Mouse (Mus musculus) heart, embryonic 13.5 days (tissue): Measurements from ENCODE around the gene Mslnl. TPM values are rescaled to one million over a fixed set of nuclear protein-coding genes. Genes with fewer than 3 reads are reported as not detected.
"Not testable (repeated sequence)": the region's sequence is repeated elsewhere in the genome, so short reads cannot be mapped to it uniquely, and the experiment has no call there.

Experiments used
- ATAC-seq: fragments of 200-750 bp; cut with Nextera tagmentation; 2 replicates; pipeline ENCODE4 v1.8.0; 2017; ENCODE audit warnings: moderate TSS enrichment; ENCODE audit not compliant: insufficient number of reproducible peaks, low FRiP score, low TSS enrichment; ENCODE audit errors: extremely low read depth
- H3K27ac ChIP-seq: fragments of 300-500 bp; sonication (generic); replicated peaks from 2 replicates; pipeline ENCODE4 v1.5.1; 2015; ENCODE audit warnings: moderate library complexity, mild to moderate bottlenecking, inconsistent platforms
- H3K27me3 ChIP-seq: fragments of 300-500 bp; sonication (generic); replicated peaks from 2 replicates; pipeline ENCODE4 v1.6.1; 2015; ENCODE audit warnings: mild to moderate bottlenecking, inconsistent platforms
- H3K36me3 ChIP-seq: fragments of 300-500 bp; sonication (generic); 2 replicates; pipeline ENCODE4 v1.6.1; 2015; ENCODE audit warnings: mild to moderate bottlenecking, inconsistent platforms
- H3K4me1 ChIP-seq: fragments of 300-500 bp; sonication (generic); 2 replicates; pipeline ENCODE4 v1.6.1; 2015; ENCODE audit warnings: inconsistent platforms
- H3K4me2 ChIP-seq: fragments of 300-500 bp; sonication (generic); 2 replicates; pipeline ENCODE4 v1.6.1; 2015; ENCODE audit warnings: inconsistent platforms, mild to moderate bottlenecking, moderate library complexity
- H3K4me3 ChIP-seq: fragments of 300-500 bp; sonication (generic); 2 replicates; pipeline ENCODE4 v1.5.1; 2015; ENCODE audit warnings: moderate library complexity, mild to moderate bottlenecking, inconsistent platforms
- H3K9ac ChIP-seq: fragments of 300-500 bp; sonication (generic); 2 replicates; pipeline ENCODE4 v1.6.1; 2015; ENCODE audit warnings: inconsistent platforms, mild to moderate bottlenecking, moderate library complexity
- H3K9me3 ChIP-seq: fragments of 300-500 bp; sonication (generic); 2 replicates; pipeline ENCODE4 v1.6.1; 2016; ENCODE audit warnings: inconsistent platforms
- WGBS: fragments of 180-500 bp; shearing (Covaris S2); methylation state at CpG from one replicate; pipeline ENCODE4 v1.1.7; 2015; ENCODE audit warnings: mixed read lengths; 5-methylcytosine and 5-hydroxymethylcytosine counted together
- polyA plus RNA-seq: library from polyadenylated mRNA; unstranded; fragments of >200 nt; fragmentation: Nextera tagmentation; extraction: Ambion mirVana; gene quantifications from 2 replicates; pipeline ENCODE4 v1.2.1, GENCODE M21; 2015

Mslnl gene
- polyA plus RNA-seq, 1 experiment from 2014 or later = not detected

- Histone ChIP-seq H3K9me3 (no peaks in the 10 kb centered on the region), H3K4me3 (peak overlapping the region; percentile 53), H3K9ac (peak overlapping the region; percentile 67), H3K27me3 (peaks cover 53% of the 10 kb centered on the region), H3K4me1 (peaks cover 26% of the 10 kb centered on the region), H3K27ac (no peak overlapping the region), H3K36me3 (peaks cover 38% of the 10 kb centered on the region), H3K4me2 (peak overlapping the region; percentile 79)
- 8% methylated on average over 6 of the region's 6 CpGs for WGBS
- ATAC-seq = no peak
These were observed 18.2 kb upstream of the Mslnl start for GRCm38 (mm10) chr17:25717691-25718090.

- H3K4me2 ChIP-seq = no peak overlapping the region
- peaks cover 28% of the 10 kb centered on the region for H3K27me3 ChIP-seq
- no peak overlapping the region for H3K27ac ChIP-seq
- peaks cover 22% of the 10 kb centered on the region for H3K4me1 ChIP-seq
- peaks cover 63% of the 10 kb centered on the region for H3K36me3 ChIP-seq
- WGBS = 95% methylated on average over 5 of the region's 5 CpGs
- ATAC-seq = no peak
- no peak overlapping the region for H3K4me3 ChIP-seq
- no peak overlapping the region for H3K9ac ChIP-seq
- no peaks in the 10 kb centered on the region for H3K9me3 ChIP-seq
These were observed 14.4 kb upstream of the Mslnl start for GRCm38 (mm10) chr17:25721476-25721875.

GRCm38 (mm10) chr17:25723470-25723869 lies 12.4 kb upstream of the Mslnl start:
- Histone ChIP-seq H3K27me3 (peaks cover 8% of the 10 kb centered on the region), H3K4me2 (no peak overlapping the region), H3K4me3 (no peak overlapping the region), H3K27ac (no peak overlapping the region), H3K9me3 (no peaks in the 10 kb centered on the region), H3K36me3 (peaks cover 63% of the 10 kb centered on the region), H3K4me1 (peaks cover 19% of the 10 kb centered on the region), H3K9ac (no peak overlapping the region)
- WGBS = 95% methylated on average over 19 of the region's 19 CpGs
- ATAC-seq = no peak

GRCm38 (mm10) chr17:25723919-25724318 lies 11.9 kb upstream of the Mslnl start:
- H3K4me3 ChIP-seq = no peak overlapping the region
- H3K4me1 ChIP-seq = peaks cover 23% of the 10 kb centered on the region
- no peak overlapping the region for H3K9ac ChIP-seq
- peaks cover 4% of the 10 kb centered on the region for H3K27me3 ChIP-seq
- no peaks in the 10 kb centered on the region for H3K9me3 ChIP-seq
- peaks cover 66% of the 10 kb centered on the region for H3K36me3 ChIP-seq
- WGBS = 80% methylated on average over 7 of the region's 7 CpGs
- no peak overlapping the region for H3K27ac ChIP-seq
- H3K4me2 ChIP-seq = no peak overlapping the region
- ATAC-seq = no peak

GRCm38 (mm10) chr17:25725264-25725663 lies 10.6 kb upstream of the Mslnl start:
- WGBS = 79% methylated on average over 6 of the region's 6 CpGs
- Histone ChIP-seq H3K36me3 (peaks cover 61% of the 10 kb centered on the region), H3K4me2 (no peak overlapping the region), H3K4me3 (no peak overlapping the region), H3K27me3 (no peaks in the 10 kb centered on the region), H3K9me3 (no peaks in the 10 kb centered on the region), H3K27ac (no peak overlapping the region), H3K4me1 (peaks cover 23% of the 10 kb centered on the region), H3K9ac (no peak overlapping the region)
- no peak for ATAC-seq

- ATAC-seq = peak; percentile 95
- Histone ChIP-seq H3K4me3 (peak within 1 kb of the TSS; percentile 68), H3K9me3 (no peaks in the 10 kb centered on the region), H3K36me3 (peaks cover 39% of the 10 kb centered on the region), H3K27me3 (no peaks in the 10 kb centered on the region), H3K4me2 (peak within 1 kb of the TSS; percentile 91), H3K27ac (0 out of 2 replicates have a peak within 1 kb of the TSS, but pooled peaks have one; percentile 21), H3K4me1 (peaks cover 23% of the 10 kb centered on the region), H3K9ac (peak within 1 kb of the TSS; percentile 89)
- 2% methylated on average over 37 of the region's 37 CpGs for WGBS
These were observed 8.4 kb upstream of the Mslnl start, which contains the start of the genes Chtf18 and Rpusd1 for GRCm38 (mm10) chr17:25727265-25728008. TSS of gene Chtf18 (minus strand) at chr17:25727419. TSS of gene Rpusd1 (plus strand) at chr17:25727670.

- H3K4me1 ChIP-seq = peaks cover 23% of the 10 kb centered on the region
- H3K4me3 ChIP-seq = peak overlapping the region; percentile 68
- H3K36me3 ChIP-seq = peaks cover 34% of the 10 kb centered on the region
- no peak; the same call in 1 of the 2 replicates for ATAC-seq
- 0 out of 2 replicates have a peak overlapping the region, but pooled peaks have one; percentile 20 for H3K27ac ChIP-seq
- H3K9ac ChIP-seq = peak overlapping the region; percentile 85
- H3K27me3 ChIP-seq = no peaks in the 10 kb centered on the region
- no peaks in the 10 kb centered on the region for H3K9me3 ChIP-seq
- WGBS = 9% methylated on average over 4 of the region's 4 CpGs
- H3K4me2 ChIP-seq = peak overlapping the region; percentile 91
These were observed 7.9 kb upstream of the Mslnl start for GRCm38 (mm10) chr17:25728009-25728270.

GRCm38 (mm10) chr17:25732082-25732481 lies 3.8 kb upstream of the Mslnl start:
- Histone ChIP-seq H3K4me3 (no peak overlapping the region), H3K4me2 (no peak overlapping the region)
- no peak for ATAC-seq

GRCm38 (mm10) chr17:25735246-25735645 lies 596 bp upstream of the Mslnl start:
- Histone ChIP-seq H3K36me3 (no peaks in the 10 kb centered on the region; the same call in none of the 2 replicates), H3K4me2 (no peak overlapping the region), H3K27ac (no peak overlapping the region), H3K4me3 (no peak overlapping the region), H3K27me3 (peaks cover 26% of the 10 kb centered on the region), H3K4me1 (no peaks in the 10 kb centered on the region), H3K9ac (no peak overlapping the region), H3K9me3 (no peaks in the 10 kb centered on the region)
- no peak for ATAC-seq
- whole genome bisulfite sequencing = 69% methylated on average over 5 of the region's 5 CpGs

More at GRCm38 (mm10) chr17:25732082-25732481, 3.8 kb upstream of the Mslnl start:
- no peak overlapping the region for H3K27ac ChIP-seq
- 18% methylated on average over 2 of the region's 2 CpGs for WGBS
- peaks cover 11% of the 10 kb centered on the region for H3K4me1 ChIP-seq
- H3K9me3 ChIP-seq = no peaks in the 10 kb centered on the region
- H3K9ac ChIP-seq = no peak overlapping the region
- peaks cover 7% of the 10 kb centered on the region; the same call in 1 of the 2 replicates for H3K27me3 ChIP-seq
- H3K36me3 ChIP-seq = peaks cover 12% of the 10 kb centered on the region

GRCm38 (mm10) chr17:25738861-25739260 lies 3.0 kb downstream of the Mslnl start:
- Histone ChIP-seq H3K27me3 (peaks cover 45% of the 10 kb centered on the region), H3K4me1 (no peaks in the 10 kb centered on the region), H3K36me3 (no peaks in the 10 kb centered on the region), H3K9me3 (no peaks in the 10 kb centered on the region), H3K27ac (no peak overlapping the region), H3K4me3 (no peak overlapping the region), H3K4me2 (no peak overlapping the region), H3K9ac (no peak overlapping the region)
- 71% methylated on average over 7 of the region's 7 CpGs for WGBS
- ATAC-seq = no peak

GRCm38 (mm10) chr17:25741471-25741870 lies 5.6 kb downstream of the Mslnl start:
- WGBS = 64% methylated on average over 12 of the region's 12 CpGs
- not testable (repeated sequence) for H3K4me3 ChIP-seq, ATAC-seq, H3K27ac ChIP-seq, H3K9me3 ChIP-seq, H3K4me1 ChIP-seq, H3K36me3 ChIP-seq, H3K9ac ChIP-seq, H3K4me2 ChIP-seq
- H3K27me3 ChIP-seq = peaks cover 43% of the 10 kb centered on the region

- no peak overlapping the region for H3K27ac ChIP-seq
- peaks cover 34% of the 10 kb centered on the region for H3K27me3 ChIP-seq
- H3K9me3 ChIP-seq = no peaks in the 10 kb centered on the region
- no peak overlapping the region for H3K9ac ChIP-seq
- H3K36me3 ChIP-seq = no peaks in the 10 kb centered on the region
- ATAC-seq = no peak
- WGBS = 84% methylated on average over 9 of the region's 9 CpGs
- no peaks in the 10 kb centered on the region for H3K4me1 ChIP-seq
- no peak overlapping the region for H3K4me2 ChIP-seq
- H3K4me3 ChIP-seq = no peak overlapping the region
These were observed 8.0 kb downstream of the Mslnl start for GRCm38 (mm10) chr17:25743831-25744230.
